Mouse (Mus musculus) liver, postnatal 0 days (tissue): Measurements from ENCODE around the gene Igfals.

Source experiments
- CTCF ChIP-seq: sonication (generic); IDR thresholded peaks from 2 replicates; pipeline ENCODE4 v1.5.1; 2016; ENCODE audit warnings: antibody characterized with exemption, low read depth
- EP300 ChIP-seq: IDR thresholded peaks from 2 replicates; pipeline ENCODE4 v1.6.1; 2016; ENCODE audit warnings: antibody characterized with exemption, low read depth, mild to moderate bottlenecking

DNA sequence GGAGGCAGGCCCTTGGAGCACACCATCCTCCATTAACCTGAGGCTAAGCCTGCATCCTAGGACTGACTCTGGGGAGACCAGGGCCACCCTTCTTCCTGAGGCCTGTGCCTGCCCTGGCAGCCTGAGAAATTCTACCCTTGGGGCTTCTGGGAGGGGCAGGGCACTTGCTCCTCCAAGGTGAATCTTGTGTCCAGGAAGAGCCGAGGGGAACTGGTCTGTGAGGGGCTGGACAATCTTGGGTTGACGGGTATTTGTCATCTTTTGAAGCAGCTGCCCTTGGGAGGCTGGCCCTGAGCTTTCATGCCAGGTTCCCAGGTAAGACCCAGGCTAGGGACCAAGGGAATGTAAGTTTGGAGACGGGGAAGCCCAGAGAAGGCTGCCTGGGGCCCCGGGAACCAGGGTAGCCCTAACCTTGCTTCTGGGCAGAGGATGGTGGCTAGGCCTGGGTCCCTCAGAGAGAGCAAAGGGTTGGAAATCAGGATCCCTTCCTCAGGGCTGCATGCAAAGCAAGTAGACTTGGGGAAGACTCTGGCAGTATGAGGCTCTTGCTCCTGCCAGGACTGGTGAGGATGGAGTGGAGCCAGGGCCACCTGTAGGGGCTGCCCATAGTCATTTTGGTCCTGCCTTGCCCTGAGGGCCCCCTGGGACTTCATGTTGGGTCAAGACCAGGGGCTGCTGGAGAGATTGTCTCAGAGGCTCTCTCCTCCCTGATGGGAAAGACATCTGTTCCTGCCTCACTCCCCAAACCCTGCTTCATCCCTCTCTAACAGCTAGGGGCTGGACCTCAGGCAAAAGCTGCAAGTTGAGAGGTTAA is 32.5 kb downstream of the Igfals start:
- TF ChIP-seq CTCF (no peak), EP300 (no peak)
